Mouse (Mus musculus): Measurements from ENCODE around the gene Ogt.

The Ogt gene

DNA sequence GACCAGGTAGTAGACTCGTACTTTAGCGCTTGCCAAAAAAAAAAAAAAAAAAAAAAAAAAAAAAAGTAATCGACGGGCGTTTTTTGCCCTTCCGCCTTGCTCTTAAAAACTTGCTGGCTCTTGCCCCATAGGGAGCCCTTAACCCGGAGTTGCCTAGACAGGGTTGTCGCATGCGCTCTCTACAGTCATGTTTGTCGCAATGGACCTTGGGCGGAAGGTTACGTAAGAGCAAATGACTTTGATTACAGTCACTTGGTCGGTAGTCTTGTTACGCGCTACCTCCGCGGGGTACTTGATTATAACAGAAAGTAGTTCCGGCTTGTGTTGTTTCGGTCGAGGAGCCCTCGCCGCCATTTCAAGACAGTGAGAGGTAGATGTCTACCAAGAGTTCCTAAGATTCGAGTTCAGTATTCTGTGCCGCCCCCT lies at the start of gene Ogt:
Gene Ogt, plus strand, starts transcription at position 320 of the 426 bp plus-strand sequence.
- in situ Hi-C loops (cut with MboI, MseI) = no loop called here

DNA sequence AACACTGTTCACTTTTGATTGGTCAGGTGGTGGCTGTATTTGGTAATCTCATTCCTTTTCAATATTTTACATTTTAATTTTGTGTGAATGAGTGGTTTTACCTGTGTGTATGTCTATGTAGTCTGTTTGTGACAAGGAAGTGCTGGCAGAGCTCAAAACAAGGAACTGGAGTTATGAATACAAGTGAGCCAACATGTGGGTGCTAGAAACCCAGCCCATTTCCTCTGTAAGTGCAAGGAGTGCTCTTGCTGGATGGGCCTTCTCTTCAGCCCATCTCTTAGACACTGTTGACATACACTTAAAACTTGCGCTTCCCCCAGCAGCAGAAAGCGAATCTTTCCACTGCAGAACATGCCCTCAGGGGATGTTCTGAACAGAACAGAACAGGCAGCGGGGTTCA lies 23.7 kb upstream of the Ogt start:
- in situ Hi-C loops (cut with MboI, MseI) = no loop called here

DNA sequence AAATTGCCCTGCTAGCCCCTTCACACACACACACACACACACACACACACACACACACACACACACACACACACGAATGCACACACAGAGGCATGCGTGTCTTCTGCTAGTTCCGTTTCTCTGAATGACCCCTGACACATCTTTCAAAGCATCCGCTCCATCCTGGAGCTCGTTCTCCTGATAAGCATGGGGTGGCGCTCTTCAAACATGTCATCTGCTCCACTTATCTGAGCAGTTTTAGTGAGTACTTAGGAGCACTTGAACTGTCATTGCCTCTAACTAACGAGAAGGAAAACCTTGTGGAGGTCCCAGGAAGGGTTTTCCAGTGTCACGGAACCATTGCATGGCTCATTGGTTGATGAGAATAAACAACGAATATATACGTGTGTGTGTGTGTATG lies 22.0 kb upstream of the Ogt start:
- in situ Hi-C loops (cut with MboI, MseI) = no loop called here

DNA sequence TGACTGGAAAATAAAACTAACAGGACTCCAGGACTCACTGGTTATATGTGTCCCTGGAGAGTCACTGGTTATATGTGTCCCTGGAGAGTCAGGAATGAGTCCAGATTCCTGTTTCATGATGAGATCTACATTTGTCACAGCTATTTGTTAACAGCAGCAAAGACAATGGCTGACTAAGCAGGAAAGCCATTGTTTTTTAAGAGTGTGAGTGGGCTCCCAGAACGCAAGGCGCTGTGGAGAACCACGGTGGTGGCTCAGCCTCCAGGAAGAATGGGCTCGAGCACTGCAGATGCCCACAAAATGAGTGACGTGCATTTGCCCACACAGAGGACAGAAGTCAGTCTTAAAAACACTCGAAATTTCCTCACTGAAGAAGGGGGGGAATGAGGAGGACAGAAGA lies 19.5 kb upstream of the Ogt start:
- in situ Hi-C loops (cut with MboI, MseI) = no loop called here

DNA sequence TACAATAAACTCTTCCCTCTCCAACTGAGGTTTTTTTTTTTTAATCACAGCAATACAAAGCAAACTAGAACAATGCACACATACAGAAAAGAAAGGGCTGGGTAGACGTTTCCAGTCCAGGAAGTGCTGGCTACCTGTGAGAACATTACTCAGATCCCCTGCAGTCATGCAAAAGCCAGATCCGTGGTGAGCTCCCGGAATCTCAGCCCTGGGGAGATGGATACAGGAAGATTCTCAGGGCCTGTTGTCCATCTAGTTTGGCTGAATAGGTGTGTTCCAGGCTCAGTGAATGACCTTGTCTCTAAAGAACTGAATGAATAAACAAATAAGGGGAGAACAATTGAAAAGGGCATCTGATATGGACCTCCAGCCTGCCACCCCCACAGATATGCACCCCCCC lies 17.3 kb upstream of the Ogt start:
- in situ Hi-C loops (cut with MboI, MseI) = no loop called here

DNA sequence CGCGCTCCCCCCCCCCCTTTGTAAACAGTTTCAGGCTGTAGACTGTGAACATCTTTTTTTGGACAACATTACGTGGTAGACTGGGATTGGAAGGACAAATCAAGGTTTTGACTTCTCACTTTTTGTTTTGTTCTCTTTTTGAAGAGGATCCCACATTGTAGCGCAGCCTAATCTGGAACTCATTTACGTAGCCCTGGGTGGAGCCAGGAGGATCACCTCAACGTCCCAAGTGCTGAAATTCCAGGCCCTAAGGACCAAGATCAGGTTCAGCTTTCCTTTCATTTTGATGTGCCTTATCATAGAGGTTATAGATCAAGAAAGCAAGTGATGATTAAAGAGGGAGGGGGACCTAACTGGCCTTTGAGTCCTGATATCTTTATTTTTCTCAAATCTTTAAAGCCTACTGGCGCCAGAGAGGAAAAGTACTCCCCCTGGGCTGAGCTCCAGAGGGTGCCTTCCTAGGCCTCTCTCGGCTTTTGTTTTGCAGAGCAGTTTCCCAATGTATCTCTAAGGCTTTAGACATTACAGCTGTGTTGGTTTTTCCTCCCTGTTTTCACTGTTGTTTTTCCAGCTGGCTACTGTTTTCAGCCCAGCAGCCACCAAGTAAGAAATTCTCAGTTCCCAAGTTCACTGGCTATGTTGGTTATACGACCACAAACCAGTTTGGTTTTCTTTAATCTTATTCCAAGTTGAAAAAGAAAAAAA lies 2.9 kb upstream of the Ogt start:
- in situ Hi-C loops (cut with MboI, MseI) = no loop called here

DNA sequence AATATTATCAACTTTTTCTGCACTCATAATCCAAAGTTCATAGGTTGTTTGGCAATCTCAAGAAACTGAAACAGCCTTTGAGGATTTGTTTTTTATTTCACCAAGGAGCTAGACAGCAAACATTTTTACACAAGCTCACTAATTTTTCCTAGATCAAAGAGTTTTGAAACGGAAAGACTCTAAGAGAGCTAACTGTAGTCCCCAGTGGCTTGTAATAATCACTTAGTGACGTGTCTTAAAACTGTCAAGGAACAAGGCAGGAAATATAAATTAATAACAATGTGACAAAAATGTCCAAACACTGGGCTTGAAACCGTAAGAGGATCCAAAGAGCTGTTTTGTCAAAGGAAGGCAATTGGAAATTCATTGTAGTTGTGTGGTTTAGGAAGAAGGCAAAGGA lies 1.0 kb upstream of the Ogt start:
- in situ Hi-C loops (cut with MboI, MseI) = no loop called here

DNA sequence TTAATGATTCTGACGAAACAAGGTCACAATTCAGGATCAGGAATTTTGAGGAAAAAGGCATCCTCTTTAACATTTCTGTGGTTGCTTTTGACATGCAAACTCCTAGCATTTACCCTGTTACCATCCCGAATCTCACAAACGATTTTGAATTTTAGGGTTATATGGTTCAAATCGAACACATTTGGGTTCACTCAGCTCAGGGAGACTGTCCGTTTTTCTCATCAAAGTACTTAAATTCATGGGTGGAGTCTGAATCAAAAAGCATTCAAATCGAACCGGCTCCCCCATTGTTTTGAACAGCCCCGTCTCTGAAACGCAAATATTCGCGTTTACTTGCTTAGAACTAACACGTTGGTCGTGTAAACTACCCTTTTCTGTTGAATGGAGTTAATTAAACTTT lies 554 bp upstream of the Ogt start:
- in situ Hi-C loops (cut with MboI, MseI) = no loop called here

DNA sequence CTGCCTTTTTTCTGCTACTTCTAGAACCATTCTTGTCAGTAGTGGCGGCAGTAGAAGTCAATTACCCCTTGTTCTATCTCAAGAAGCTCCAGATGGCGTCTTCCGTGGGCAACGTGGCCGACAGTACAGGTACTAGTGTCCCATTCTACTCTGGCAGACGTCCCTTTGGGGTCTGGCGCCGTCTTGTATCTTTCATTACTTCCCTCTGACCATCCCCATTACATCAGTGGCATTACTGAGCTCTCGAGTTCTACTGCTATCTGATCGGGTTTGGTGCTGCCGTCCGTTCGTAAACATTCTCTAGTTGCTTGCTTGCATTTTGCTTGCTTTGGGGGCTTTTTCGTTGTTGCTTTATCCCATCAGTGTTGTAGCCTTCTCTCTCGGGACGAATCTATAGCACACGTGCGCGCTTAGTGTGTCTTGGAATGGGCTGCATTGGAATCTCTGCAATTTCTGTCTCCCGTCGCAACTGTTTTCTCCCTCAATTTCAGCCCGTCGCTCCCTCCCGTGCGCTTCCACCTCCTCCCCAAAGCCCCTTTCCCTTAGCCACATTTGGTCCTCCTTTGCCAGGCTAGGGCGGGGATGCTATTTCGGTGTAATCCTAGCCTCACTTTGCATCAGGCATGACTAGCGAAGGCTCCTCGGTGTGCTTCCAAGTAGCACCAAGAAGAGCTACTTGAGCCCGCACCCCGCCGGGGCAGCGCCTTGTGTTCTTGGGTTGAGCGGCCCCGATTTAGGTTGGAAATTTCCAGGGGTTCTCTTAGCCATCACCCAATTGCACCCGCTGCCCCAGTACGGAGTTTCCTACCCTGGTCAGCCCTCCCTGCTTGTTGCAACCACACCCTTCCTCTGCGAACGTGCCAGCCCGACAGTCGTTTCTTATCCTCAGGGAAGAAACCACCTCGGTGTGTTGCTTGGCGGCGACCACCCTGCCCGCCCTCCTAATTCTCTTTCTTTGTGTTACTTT lies 617 bp downstream of the Ogt start:
- in situ Hi-C loops (cut with MboI, MseI) = no loop called here

DNA sequence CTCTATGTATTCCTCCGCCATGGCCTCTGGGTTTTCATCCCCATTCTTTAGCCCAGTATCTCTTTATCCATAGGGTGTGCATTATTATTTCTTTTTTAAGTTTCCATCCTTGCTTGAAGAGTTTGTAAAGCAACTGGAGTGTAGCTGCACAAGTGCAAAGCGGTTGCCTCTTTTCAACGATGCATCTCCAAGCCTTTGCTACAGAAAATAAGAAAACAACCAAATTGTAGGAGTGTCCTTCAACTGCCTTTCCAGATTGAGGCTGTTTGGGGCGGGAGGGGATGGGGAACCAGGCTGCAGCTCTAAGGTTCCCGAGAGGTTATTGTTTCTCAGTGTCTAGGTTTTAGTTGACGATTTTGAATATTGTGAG lies 1.3 kb downstream of the Ogt start:
- in situ Hi-C loops (cut with MboI, MseI) = no loop called here

DNA sequence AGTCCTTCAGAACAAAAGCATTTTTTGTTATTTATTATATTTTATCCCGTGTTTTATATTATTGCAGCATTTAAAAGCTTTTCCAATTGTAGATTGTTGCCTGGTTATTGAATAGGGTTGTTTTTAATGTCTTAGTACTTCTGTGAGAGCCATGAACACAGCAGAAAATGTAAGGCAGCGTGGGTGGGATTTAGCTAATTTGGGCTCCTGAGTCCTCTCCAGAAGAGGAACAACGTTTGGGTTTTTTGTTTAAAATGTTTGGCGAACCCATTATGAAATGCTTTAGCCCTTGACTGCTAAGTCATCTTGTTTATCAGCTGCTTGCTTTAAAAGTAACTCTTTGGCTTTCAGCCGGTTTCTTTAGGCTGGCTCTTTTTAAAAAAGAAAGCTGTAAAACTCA lies 2.2 kb downstream of the Ogt start:
- in situ Hi-C loops (cut with MboI, MseI) = no loop called here

DNA sequence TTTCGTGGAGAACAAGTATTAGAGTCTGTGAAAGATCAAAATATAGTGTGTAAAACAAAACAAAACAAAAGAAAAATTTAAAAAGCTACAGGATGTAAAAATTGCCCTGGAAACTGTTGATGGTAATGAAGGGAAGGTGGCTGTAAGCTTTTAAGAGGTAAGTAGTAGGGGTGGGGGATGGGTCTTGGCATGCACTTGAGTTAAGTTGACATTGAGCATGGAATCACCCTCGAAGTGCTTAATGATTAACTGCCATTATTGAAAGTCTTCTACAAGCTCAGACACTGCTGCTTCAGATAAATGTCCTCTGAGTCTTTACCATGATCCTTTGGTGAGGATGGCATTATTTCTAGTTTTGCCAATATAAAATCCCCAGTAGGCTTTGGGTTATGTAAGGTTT lies 5.4 kb downstream of the Ogt start:
- in situ Hi-C loops (cut with MboI, MseI) = no loop called here

DNA sequence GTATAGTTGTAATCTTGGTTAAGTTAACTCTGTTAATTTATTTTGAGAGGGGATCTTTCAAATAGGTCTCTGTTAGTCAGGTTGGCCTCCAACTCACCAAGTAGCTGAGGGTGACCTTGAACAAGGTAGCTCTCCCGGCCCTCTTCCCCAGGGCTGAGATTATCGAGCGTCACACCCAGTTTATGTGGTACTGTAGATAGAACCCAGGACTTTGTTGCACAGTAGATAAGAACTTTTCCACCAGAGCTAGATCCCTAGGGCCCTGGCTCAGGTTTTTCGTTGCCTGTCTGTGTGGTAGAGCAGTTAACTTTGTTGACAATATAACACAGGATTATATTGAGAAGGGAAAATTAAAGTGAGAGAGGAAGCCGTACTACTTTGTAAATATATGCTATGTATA lies 6.8 kb downstream of the Ogt start:
- in situ Hi-C loops (cut with MboI, MseI) = no loop called here

DNA sequence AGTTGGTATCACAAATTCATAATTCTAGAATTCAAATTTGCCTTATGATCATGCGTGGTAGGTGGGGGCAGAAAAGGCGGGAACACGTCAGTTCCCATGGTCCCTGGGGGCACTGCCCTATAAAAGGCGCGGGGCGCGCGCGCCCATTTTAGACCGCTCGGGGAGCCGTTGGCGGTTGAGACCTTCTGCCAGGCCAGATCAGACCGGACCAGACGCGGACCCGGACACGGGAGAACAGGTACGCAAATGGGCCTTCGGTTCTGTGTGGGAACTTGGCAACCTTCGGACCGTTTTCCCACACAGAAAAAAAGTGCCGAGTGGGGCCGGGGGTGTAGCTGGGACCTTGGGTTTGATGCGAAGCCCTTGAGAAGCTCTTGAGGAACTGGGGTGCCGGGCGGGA lies 55.8 kb downstream of the Ogt start:
- in situ Hi-C loops (cut with MboI, MseI) = no loop called here

DNA sequence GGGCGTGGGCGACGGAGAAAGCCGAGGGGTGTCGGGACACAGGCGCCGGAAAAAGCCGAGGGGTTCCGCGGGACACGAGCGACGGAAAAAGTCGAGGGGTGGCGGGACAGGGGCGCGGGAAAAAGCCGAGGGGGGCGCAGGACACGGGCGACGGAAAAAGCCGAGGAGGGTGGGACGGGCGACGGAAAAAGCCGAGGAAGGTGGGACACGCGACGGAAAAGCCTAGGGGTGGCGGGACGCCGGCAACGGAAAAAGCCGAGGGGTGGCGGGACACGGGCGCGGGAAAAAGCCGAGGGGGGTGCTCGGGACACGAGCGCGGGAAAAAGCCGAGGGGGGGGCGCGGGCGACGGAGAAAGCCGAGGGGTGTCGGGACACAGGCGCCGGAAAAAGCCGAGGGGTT lies 57.7 kb downstream of the Ogt start:
- in situ Hi-C loops (cut with MboI, MseI) = no loop called here

DNA sequence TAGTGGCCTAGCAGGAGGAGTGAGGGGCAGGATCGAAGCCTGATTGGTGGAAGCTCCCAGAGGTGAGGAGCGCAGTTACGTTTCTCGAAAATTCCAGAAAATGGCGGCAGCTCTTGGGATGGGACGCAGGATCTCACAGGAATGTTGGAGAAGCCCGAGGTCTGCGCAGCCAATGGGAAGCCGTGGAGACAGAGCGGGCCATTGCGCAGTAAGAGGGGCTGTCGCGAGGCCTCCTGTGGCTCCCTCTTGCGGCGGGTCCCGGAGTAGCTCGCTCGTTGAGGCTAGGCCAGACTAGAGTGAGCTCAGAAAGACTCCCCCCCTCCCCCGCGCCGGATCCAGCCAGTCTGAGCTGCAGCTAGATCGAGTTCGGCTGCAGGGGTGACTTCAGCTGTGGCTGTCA lies 58.4 kb downstream of the Ogt start:
- in situ Hi-C loops (cut with MboI, MseI) = no loop called here

DNA sequence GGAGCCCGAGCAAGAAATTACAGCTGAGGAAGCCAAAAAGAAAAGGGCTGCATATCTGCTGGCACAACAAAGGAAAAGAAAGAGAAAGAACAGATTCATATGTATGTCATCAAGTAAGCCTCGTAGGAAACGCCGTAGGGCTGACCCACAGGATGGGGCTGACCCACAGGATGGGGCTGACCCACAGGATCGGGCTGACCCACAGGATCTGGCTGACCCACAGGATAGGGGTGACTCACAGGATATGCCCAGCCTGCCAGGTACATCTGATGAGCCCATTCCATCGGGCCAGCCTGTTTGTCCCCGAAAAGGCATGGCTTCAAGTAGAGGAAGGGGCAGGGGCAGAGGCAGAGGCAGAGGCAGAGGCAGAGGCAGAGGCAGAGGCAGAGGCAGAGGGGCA lies 65.3 kb downstream of the Ogt start:
- in situ Hi-C loops (cut with MboI, MseI) = no loop called here

DNA sequence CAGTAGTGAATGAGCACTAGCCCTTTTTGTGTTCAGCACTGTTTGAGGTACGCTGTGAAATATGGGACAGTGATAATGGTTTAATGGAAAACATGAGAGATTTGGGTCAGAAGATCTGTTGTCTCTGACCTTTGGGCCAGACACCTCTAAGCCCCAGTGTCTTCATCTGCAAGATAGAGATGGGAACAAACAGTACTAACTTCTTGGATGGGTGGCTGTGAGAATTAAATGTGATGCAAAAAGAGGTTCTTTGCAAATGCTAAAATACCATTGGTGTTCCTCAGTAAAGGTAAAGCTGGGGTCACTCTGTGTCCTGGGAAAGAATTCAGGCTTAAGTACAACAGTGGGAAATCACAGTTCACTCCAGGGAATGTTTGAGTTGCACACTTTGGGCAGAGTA lies 80.5 kb downstream of the Ogt start:
- in situ Hi-C loops (cut with MboI, MseI) = no loop called here

DNA sequence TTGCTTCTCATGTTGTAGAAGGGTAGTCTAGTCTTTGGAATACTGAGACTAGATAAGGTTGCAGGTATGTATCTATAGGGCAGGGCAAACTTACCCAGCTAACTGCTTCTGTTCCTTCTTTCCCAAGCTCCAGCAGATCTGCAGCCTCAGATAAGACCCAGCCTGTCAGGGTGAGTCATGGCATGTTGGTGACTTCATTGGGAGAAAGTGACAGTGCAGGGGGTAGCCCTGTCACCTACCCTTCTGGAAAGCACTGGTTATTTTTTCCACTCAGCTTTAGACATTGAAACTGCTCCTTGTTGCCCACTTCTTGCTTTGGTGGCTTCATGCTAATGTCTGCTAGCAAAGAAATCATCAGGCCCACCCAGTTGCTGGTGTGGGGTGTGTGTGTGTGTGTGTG lies 90.2 kb downstream of the Ogt start:
- in situ Hi-C loops (cut with MboI, MseI) = loop anchor here (5.0 kb wide), 1 partner anchor 37 kb away; no protein-coding TSS in a partner anchor

DNA sequence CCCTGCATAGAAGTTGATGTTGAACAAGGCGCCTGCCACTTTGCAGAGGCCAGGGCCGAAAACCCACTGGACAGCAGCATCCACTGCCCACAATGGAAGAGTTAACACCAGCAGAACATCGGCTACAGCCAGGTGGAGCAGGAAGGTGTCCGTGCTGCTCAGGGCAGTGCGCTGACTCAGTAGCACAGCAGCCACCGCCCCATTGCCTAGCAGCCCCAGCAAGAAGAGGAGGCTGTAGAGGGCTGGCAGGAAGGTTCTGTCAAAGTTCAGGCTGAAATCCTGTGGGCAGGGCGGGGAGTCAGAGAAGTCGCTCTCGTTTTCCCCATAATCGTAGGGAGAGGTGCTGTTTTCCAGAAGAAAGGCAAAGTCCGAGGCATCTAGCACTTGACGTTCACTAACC lies 92.8 kb downstream of the Ogt start:
- in situ Hi-C loops (cut with MboI, MseI) = loop anchor here (5.0 kb wide), 1 partner anchor 35 kb away; no protein-coding TSS in a partner anchor

DNA sequence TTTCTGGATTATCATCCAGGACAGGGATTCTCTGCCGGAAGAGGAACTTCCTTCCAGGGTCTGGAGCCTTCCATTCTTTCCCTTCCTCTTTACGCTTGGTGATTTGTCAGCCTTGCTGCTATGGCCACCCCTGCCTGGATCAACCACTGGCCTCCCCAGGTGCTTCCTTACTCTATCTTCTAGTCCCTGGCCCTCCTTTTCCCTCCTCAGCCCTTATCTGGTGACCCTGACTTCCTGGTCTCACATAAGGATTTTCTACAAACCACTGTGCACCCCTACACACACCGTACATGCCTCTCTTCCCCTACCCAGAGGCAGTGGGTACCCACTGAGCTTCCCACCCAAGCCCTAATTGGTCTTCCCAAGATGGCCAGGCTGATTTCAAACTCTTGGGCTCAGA lies 93.4 kb downstream of the Ogt start:
- in situ Hi-C loops (cut with MboI, MseI) = loop anchor here (5.0 kb wide), 1 partner anchor 34 kb away; no protein-coding TSS in a partner anchor

DNA sequence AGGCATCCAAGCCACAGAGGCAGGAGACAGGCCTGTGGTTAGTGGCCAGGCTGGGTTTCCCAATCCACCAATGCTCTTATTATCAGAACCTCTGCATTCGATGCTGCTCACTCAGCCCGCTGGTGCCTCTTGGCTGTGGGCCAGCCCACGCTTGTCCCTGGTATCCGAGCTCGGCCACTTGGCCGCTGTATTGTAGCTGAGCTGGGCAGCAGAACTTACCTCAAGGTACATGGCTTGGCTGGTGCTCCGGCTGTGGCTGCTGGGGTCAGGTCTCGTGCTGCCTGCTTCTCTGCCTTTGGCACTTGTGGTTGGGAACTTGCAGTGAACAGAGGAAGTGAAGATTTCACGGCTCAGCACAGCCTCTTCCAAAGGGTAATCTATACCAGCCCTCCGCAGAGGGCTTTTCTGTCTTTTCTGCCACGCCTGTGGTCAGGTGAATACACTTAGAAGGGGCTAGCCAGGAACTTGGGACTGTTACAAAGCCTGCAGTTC lies 94.0 kb downstream of the Ogt start, which contains the start of gene Cxcr3:
Gene Cxcr3, minus strand, starts transcription at position 442 of the 492 bp plus-strand sequence.
- in situ Hi-C loops (cut with MboI, MseI) = loop anchor here (5.0 kb wide), 1 partner anchor 33 kb away; no protein-coding TSS in a partner anchor

Measured in T-helper 1 cell (primary cell).